Mouse (Mus musculus) testis, adult 2 months (tissue): Measurements from ENCODE around the gene Calcoco2.

Experiments
- CTCF ChIP-seq: fragments of 200-500 bp; IDR thresholded peaks from 2 replicates; pipeline ENCODE4 v1.5.1; 2012; ENCODE audit warnings: low read depth, mild to moderate bottlenecking, inconsistent platforms, low read length, moderate library complexity; ENCODE audit not compliant: control insufficient read depth, insufficient read depth, insufficient replicate concordance
- POLR2A ChIP-seq: fragments of 200-500 bp; IDR thresholded peaks from 2 replicates; pipeline ENCODE4 v1.6.1; 2012; ENCODE audit warnings: low read depth, mild to moderate bottlenecking, inconsistent platforms, low read length, moderate library complexity; ENCODE audit not compliant: control insufficient read depth

- TF ChIP-seq CTCF = peak; percentile 62; the same call in 1 of the 2 replicates
- TF ChIP-seq POLR2A = no peak
Measured at GRCm38 (mm10) chr11:96145622-96146270, 34.0 kb upstream of the Calcoco2 start.
